Mouse (Mus musculus): Measurements from ENCODE around the gene Zfp882.
"Not testable (repeated sequence)": the region's sequence is repeated elsewhere in the genome, so short reads cannot be mapped to it uniquely, and the experiment has no call there.

Gene Zfp882

GRCm38 (mm10) chr8:71952489-71952888 is 44.1 kb downstream of the Zfp882 start:
- in situ Hi-C loops (cut with MboI, MseI), result no loop called here

- in situ Hi-C loops (cut with MboI, MseI), result not testable (repeated sequence)
Measured at GRCm38 (mm10) chr8:71952961-71953700, 44.7 kb downstream of the Zfp882 start.

- in situ Hi-C loops (cut with MboI, MseI), result no loop called here
Measured at GRCm38 (mm10) chr8:71954666-71955065, 46.3 kb downstream of the Zfp882 start.

GRCm38 (mm10) chr8:71960483-71960882 is 52.1 kb downstream of the Zfp882 start:
- in situ Hi-C loops (cut with MboI, MseI), result no loop called here

GRCm38 (mm10) chr8:71961796-71962195 is 53.4 kb downstream of the Zfp882 start:
- in situ Hi-C loops (cut with MboI, MseI), result no loop called here

GRCm38 (mm10) chr8:71964051-71964450 is 55.6 kb downstream of the Zfp882 start:
- in situ Hi-C loops (cut with MboI, MseI), result no loop called here

- in situ Hi-C loops (cut with MboI, MseI), result no loop called here
Measured at GRCm38 (mm10) chr8:71965166-71965565, 56.8 kb downstream of the Zfp882 start.

Measured in T-helper 1 cell (primary cell).